Mouse (Mus musculus): Measurements from ENCODE around the gene Eif4g3. TPM values are rescaled to one million over a fixed set of nuclear protein-coding genes. Genes with fewer than 3 reads are reported as not detected.

The Eif4g3 gene
- polyA plus RNA-seq, 1 experiment from 2014 or later: 43.3 TPM

GRCm38 (mm10) chr4:138064882-138065592 is 72.2 kb downstream of the Eif4g3 start:
- no peak overlapping the region for H3K27ac ChIP-seq (ENCODE audit: low read length)
- 78% methylated on average over 11 of the region's 11 CpGs for WGBS
- H3K4me1 ChIP-seq (ENCODE audit: control insufficient read depth, insufficient read depth, low read length): 0 out of 2 replicates have a peak, but pooled peaks cover 3% of the 10 kb centered on the region
- H3K4me3 ChIP-seq (ENCODE audit: low read depth, low read length): no peak overlapping the region
- no peak overlapping the region for H3K9ac ChIP-seq (replicated peaks; ENCODE audit: low read depth, low read length)
- H3K9me3 ChIP-seq (ENCODE audit: control insufficient read depth, low read depth, low read length): no peaks in the 10 kb centered on the region
- H3K36me3 ChIP-seq (ENCODE audit: control insufficient read depth, insufficient read depth, low read length): peaks cover 15% of the 10 kb centered on the region
- no peaks in the 10 kb centered on the region for H3K27me3 ChIP-seq (ENCODE audit: control insufficient read depth, insufficient read depth, low read length)
- no peak for ATAC-seq (ENCODE audit: insufficient number of reproducible peaks, insufficient read depth, low FRiP score, low read depth)
- no peak overlapping the region for H3K4me2 ChIP-seq (replicated peaks; ENCODE audit: low read depth, low read length)

GRCm38 (mm10) chr4:138065593-138066169 is 72.9 kb downstream of the Eif4g3 start:
- WGBS: 91% methylated on average over 4 of the region's 4 CpGs
- Histone ChIP-seq H3K4me3 (ENCODE audit: low read depth, low read length) (no peak overlapping the region), H3K27me3 (ENCODE audit: control insufficient read depth, insufficient read depth, low read length) (no peaks in the 10 kb centered on the region), H3K9ac (replicated peaks; ENCODE audit: low read depth, low read length) (no peak overlapping the region), H3K4me1 (ENCODE audit: control insufficient read depth, insufficient read depth, low read length) (0 out of 2 replicates have a peak, but pooled peaks cover 3% of the 10 kb centered on the region), H3K9me3 (ENCODE audit: control insufficient read depth, low read depth, low read length) (no peaks in the 10 kb centered on the region), H3K36me3 (ENCODE audit: control insufficient read depth, insufficient read depth, low read length) (peaks cover 20% of the 10 kb centered on the region), H3K4me2 (replicated peaks; ENCODE audit: low read depth, low read length) (no peak overlapping the region), H3K27ac (ENCODE audit: low read length) (no peak overlapping the region)
- no peak for ATAC-seq (ENCODE audit: insufficient number of reproducible peaks, insufficient read depth, low FRiP score, low read depth)

- 91% methylated on average over 7 of the region's 7 CpGs for WGBS
- H3K9me3 ChIP-seq (ENCODE audit: control insufficient read depth, low read depth, low read length): no peaks in the 10 kb centered on the region
- no peak overlapping the region for H3K4me2 ChIP-seq (replicated peaks; ENCODE audit: low read depth, low read length)
- no peaks in the 10 kb centered on the region for H3K27me3 ChIP-seq (ENCODE audit: control insufficient read depth, insufficient read depth, low read length)
- no peak for ATAC-seq (ENCODE audit: insufficient number of reproducible peaks, insufficient read depth, low FRiP score, low read depth)
- no peak overlapping the region for H3K27ac ChIP-seq (ENCODE audit: low read length)
- no peak overlapping the region for H3K9ac ChIP-seq (replicated peaks; ENCODE audit: low read depth, low read length)
- H3K36me3 ChIP-seq (ENCODE audit: control insufficient read depth, insufficient read depth, low read length): peaks cover 19% of the 10 kb centered on the region
- H3K4me3 ChIP-seq (ENCODE audit: low read depth, low read length): no peak overlapping the region
- H3K4me1 ChIP-seq (ENCODE audit: control insufficient read depth, insufficient read depth, low read length): peaks cover 4% of the 10 kb centered on the region; the same call in 1 of the 2 replicates
These were observed 73.6 kb downstream of the Eif4g3 start for GRCm38 (mm10) chr4:138066421-138066820.

DNA sequence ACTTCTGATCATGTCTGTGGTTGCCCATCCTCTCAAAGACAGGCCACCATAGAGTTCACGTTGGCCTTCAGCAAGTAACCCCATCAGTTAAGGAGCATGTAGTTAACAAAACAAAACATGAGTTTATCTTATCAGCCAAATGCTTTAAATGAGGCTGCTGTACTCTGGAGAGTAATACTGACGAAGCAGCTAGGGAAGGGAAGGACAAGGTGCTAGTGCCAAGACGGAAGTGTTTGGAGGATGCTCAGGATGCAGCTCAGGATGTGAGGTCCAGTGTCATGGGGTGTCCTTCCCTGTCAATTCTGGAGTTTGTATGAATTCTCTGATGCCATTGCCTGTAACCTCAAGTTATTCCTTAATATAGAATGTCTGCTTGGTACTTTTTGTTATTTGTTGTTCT is 75.0 kb downstream of the Eif4g3 start:
- no peak overlapping the region for H3K27ac ChIP-seq (ENCODE audit: low read length)
- 69% methylated on average over 3 of the region's 3 CpGs for WGBS
- H3K27me3 ChIP-seq (ENCODE audit: control insufficient read depth, insufficient read depth, low read length): no peaks in the 10 kb centered on the region
- peaks cover 19% of the 10 kb centered on the region for H3K36me3 ChIP-seq (ENCODE audit: control insufficient read depth, insufficient read depth, low read length)
- no peak overlapping the region for H3K4me3 ChIP-seq (ENCODE audit: low read depth, low read length)
- H3K9ac ChIP-seq (replicated peaks; ENCODE audit: low read depth, low read length): no peak overlapping the region
- ATAC-seq (ENCODE audit: insufficient number of reproducible peaks, insufficient read depth, low FRiP score, low read depth): no peak
- peaks cover 10% of the 10 kb centered on the region; the same call in 1 of the 2 replicates for H3K4me1 ChIP-seq (ENCODE audit: control insufficient read depth, insufficient read depth, low read length)
- no peak overlapping the region for H3K4me2 ChIP-seq (replicated peaks; ENCODE audit: low read depth, low read length)
- no peaks in the 10 kb centered on the region for H3K9me3 ChIP-seq (ENCODE audit: control insufficient read depth, low read depth, low read length)

- no peak overlapping the region for H3K27ac ChIP-seq (ENCODE audit: low read length)
- H3K4me1 ChIP-seq (ENCODE audit: control insufficient read depth, insufficient read depth, low read length): peaks cover 10% of the 10 kb centered on the region; the same call in 1 of the 2 replicates
- H3K9ac ChIP-seq (replicated peaks; ENCODE audit: low read depth, low read length): no peak overlapping the region
- 50% methylated on average over 2 of the region's 2 CpGs for WGBS
- H3K4me3 ChIP-seq (ENCODE audit: low read depth, low read length): no peak overlapping the region
- H3K9me3 ChIP-seq (ENCODE audit: control insufficient read depth, low read depth, low read length): no peaks in the 10 kb centered on the region
- H3K27me3 ChIP-seq (ENCODE audit: control insufficient read depth, insufficient read depth, low read length): no peaks in the 10 kb centered on the region
- no peak; the same call in 1 of the 2 replicates for ATAC-seq (ENCODE audit: insufficient number of reproducible peaks, insufficient read depth, low FRiP score, low read depth)
- peaks cover 17% of the 10 kb centered on the region for H3K36me3 ChIP-seq (ENCODE audit: control insufficient read depth, insufficient read depth, low read length)
- H3K4me2 ChIP-seq (replicated peaks; ENCODE audit: low read depth, low read length): no peak overlapping the region
These were observed 75.8 kb downstream of the Eif4g3 start for GRCm38 (mm10) chr4:138068598-138068997.

- Histone ChIP-seq H3K4me3 (ENCODE audit: low read depth, low read length) (no peak overlapping the region), H3K27ac (ENCODE audit: low read length) (no peak overlapping the region), H3K4me2 (replicated peaks; ENCODE audit: low read depth, low read length) (no peak overlapping the region), H3K4me1 (ENCODE audit: control insufficient read depth, insufficient read depth, low read length) (peaks cover 13% of the 10 kb centered on the region; the same call in 1 of the 2 replicates), H3K27me3 (ENCODE audit: control insufficient read depth, insufficient read depth, low read length) (no peaks in the 10 kb centered on the region), H3K36me3 (ENCODE audit: control insufficient read depth, insufficient read depth, low read length) (peaks cover 12% of the 10 kb centered on the region), H3K9ac (replicated peaks; ENCODE audit: low read depth, low read length) (no peak overlapping the region), H3K9me3 (ENCODE audit: control insufficient read depth, low read depth, low read length) (no peaks in the 10 kb centered on the region)
- ATAC-seq (ENCODE audit: insufficient number of reproducible peaks, insufficient read depth, low FRiP score, low read depth): no peak
- WGBS: 80% methylated on average over 4 of the region's 4 CpGs
These were observed 76.5 kb downstream of the Eif4g3 start for GRCm38 (mm10) chr4:138069371-138069770.

DNA sequence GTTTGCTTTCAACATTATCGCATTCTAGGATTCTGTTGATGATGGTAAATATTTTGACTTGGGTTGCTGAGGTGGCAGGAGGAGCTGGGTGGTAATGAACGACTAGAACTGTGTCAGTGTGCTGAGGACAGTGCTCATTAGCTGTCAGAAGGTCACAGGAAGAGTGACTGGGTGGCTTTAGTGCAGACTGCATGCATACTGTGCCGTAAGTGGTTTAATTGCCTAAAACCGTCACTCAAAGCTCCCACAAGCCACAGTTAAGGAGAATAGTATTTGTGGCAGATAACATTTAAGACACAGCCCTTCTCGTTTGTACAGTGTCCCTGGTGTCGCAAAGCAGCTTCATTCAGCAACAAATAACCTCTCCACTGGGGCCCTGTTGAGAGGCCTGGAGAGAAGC is 78.7 kb downstream of the Eif4g3 start:
- 56% methylated on average over 6 of the region's 6 CpGs for WGBS
- Histone ChIP-seq H3K9me3 (ENCODE audit: control insufficient read depth, low read depth, low read length) (no peaks in the 10 kb centered on the region), H3K27ac (ENCODE audit: low read length) (no peak overlapping the region), H3K4me1 (ENCODE audit: control insufficient read depth, insufficient read depth, low read length) (peaks cover 13% of the 10 kb centered on the region; the same call in 1 of the 2 replicates), H3K27me3 (ENCODE audit: control insufficient read depth, insufficient read depth, low read length) (no peaks in the 10 kb centered on the region), H3K36me3 (ENCODE audit: control insufficient read depth, insufficient read depth, low read length) (peaks cover 7% of the 10 kb centered on the region; the same call in 1 of the 2 replicates), H3K4me2 (replicated peaks; ENCODE audit: low read depth, low read length) (no peak overlapping the region), H3K4me3 (ENCODE audit: low read depth, low read length) (no peak overlapping the region), H3K9ac (replicated peaks; ENCODE audit: low read depth, low read length) (no peak overlapping the region)
- ATAC-seq (ENCODE audit: insufficient number of reproducible peaks, insufficient read depth, low FRiP score, low read depth): no peak

GRCm38 (mm10) chr4:138073086-138073485 is 80.3 kb downstream of the Eif4g3 start:
- Histone ChIP-seq H3K27ac (ENCODE audit: low read length) (no peak overlapping the region), H3K4me3 (ENCODE audit: low read depth, low read length) (no peak overlapping the region), H3K9me3 (ENCODE audit: control insufficient read depth, low read depth, low read length) (no peaks in the 10 kb centered on the region), H3K4me1 (ENCODE audit: control insufficient read depth, insufficient read depth, low read length) (peaks cover 12% of the 10 kb centered on the region; the same call in 1 of the 2 replicates), H3K27me3 (ENCODE audit: control insufficient read depth, insufficient read depth, low read length) (no peaks in the 10 kb centered on the region), H3K36me3 (ENCODE audit: control insufficient read depth, insufficient read depth, low read length) (peaks cover 10% of the 10 kb centered on the region; the same call in 1 of the 2 replicates), H3K4me2 (replicated peaks; ENCODE audit: low read depth, low read length) (no peak overlapping the region), H3K9ac (replicated peaks; ENCODE audit: low read depth, low read length) (no peak overlapping the region)
- 91% methylated on average over 11 of the region's 11 CpGs for WGBS
- no peak for ATAC-seq (ENCODE audit: insufficient number of reproducible peaks, insufficient read depth, low FRiP score, low read depth)
